Mouse (Mus musculus) thymus, postnatal 0 days (tissue): ENCODE data around the gene Fxn. TPM values are rescaled to one million over a fixed set of nuclear protein-coding genes. Genes with fewer than 3 reads are reported as not detected.
A peak's percentile ranks its signal among the peaks of the same experiment; 100 is the strongest.
"Not testable (repeated sequence)": the region's sequence is repeated elsewhere in the genome, so short reads cannot be mapped to it uniquely, and the experiment has no call there.

Experiments
- DNase-seq: peaks from one replicate; pipeline ENCODE4 v3.0.0-alpha.2; 2015; ENCODE audit warnings: low spot score
- polyA plus RNA-seq: library from polyadenylated mRNA; unstranded; fragments of >200 nt; fragmentation: Nextera tagmentation; extraction: Ambion mirVana; gene quantifications from 2 replicates; pipeline ENCODE4 v1.2.1, GENCODE M21; 2015

Fxn gene
- polyA plus RNA-seq, 1 experiment from 2014 or later: 72.7 TPM

GRCm38 (mm10) chr19:24243340-24243739, 37.1 kb downstream of the Fxn start:
- DNase-seq: no peak

- DNase-seq: no peak
These were observed 38.4 kb downstream of the Fxn start for GRCm38 (mm10) chr19:24241799-24242546.

GRCm38 (mm10) chr19:24241271-24241670, 39.1 kb downstream of the Fxn start:
- DNase-seq: no peak

DNA sequence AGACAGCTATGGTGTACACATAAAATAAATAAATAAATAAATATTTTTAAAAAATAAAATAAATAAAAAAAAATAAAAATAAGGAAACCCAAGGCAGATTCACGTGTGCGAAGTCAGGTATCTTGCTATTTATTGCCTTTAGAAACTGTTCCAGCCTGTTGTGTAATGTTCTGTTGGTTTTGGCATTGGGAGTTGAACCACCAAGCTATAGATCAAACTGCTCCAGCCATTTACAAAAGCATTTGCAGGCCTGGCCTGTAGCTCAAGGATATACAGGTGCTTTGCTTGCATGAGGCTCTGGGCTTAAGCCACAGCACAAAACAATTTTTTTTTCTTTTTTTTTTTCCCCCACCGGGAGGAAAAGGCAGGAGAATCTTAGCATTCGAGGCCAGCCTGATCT, 42.4 kb downstream of the Fxn start:
- DNase-seq: no peak

DNA sequence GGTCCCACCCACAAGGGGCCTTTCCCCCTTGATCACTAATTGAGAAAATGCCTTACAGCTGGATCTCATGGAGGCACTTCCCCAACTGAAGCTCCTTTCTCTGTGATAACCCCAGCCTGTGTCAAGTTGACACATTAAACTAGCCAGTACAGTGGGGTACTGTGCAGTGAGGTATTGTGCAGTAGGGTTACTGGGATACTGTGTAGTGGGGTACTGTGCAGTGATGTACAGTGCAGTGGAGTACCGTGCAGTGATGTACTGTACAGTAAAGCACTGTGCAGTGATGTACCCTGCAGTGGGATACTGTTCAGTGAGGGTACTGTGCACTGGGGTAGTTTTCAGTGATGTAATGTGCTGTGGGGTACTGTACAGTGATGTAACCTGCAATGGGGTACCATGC, 48.0 kb downstream of the Fxn start:
- DNase-seq: not testable (repeated sequence)

DNA sequence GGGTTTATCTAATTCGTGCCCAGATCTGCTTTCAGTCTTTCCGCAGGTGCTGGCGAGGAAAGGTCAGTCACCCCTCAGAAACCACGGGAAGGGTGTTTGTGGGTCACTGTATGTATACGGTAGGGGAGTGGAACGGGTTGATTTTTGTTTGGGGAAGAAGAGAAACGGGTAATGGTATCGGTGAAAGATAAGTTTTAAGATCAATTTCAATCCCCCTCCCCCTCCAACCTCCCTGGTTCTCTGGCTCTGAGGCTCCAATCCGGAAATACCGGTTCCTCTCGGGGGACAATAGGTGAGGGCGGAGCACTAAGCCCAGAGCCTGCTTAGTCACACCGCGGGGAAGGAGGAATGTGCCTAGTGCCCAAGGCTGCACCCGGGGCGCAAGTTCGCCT, 55.1 kb downstream of the Fxn start:
- DNase-seq: no peak

DNA sequence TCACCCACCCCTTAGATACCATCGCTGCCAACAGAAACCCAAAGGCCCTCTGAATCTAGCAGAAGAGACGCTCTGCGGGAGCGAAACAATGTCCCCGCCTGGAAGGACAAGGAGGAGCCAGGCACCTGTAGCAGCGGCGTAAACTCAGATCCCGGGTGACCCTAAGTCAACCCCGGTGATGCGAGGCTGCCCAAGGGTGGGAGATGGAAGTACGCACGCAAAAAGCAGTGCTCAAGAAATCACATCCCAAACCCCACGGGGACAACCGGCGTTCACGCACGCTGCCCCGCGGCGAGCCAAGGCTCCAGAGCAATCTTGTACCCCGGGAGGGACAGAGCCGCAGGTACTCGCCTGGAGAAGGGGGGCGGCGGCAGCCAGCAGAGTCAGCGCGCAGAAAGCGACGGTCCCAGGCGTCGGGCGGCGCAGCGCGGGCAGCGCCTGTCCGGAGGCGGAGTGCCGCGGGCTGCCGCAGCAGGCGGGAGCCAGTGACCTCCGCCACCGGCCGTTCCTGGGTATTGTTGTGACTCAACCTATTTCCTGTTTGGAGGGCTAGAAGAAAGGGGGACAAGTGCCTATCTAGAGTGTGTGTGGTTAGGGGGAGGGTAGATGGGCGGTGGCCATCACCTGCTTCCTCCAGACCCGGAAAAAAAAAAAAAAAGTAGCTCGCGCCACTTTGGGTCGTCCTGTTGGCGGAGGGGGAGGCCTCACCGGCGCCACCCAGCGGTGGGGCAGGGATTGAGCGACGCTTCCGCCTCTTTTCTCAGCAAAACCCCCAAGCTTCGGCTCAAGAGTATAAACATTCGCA, 55.7 kb downstream of the Fxn start, which contains the start of gene Tjp2:
Gene Tjp2, minus strand, starts transcription at position 531 of the 805 bp plus-strand sequence.
- DNase-seq: peak; percentile 41

GRCm38 (mm10) chr19:24223851-24224251, 56.6 kb downstream of the Fxn start:
- no peak for DNase-seq

DNA sequence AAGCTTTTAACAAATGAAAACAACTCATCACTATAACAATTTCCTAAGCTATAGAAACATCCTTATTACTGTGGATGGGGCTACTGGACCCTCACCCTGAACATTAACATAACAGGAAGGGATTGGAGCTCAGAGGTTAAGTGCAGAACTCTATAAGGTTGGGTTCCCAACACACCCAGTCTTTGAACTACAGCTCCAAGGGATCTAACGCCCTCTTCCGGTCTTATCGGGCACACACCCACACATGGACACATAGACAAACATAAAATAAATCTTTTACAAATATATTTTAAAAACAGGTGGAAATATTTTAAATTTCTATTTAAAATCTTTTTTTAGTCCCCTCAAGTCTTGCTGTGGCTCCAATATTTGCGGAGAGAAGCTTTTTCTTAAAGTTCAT, 59.0 kb downstream of the Fxn start:
- no peak for DNase-seq

- no peak for DNase-seq
These were observed 59.5 kb downstream of the Fxn start for GRCm38 (mm10) chr19:24220795-24221445.

DNA sequence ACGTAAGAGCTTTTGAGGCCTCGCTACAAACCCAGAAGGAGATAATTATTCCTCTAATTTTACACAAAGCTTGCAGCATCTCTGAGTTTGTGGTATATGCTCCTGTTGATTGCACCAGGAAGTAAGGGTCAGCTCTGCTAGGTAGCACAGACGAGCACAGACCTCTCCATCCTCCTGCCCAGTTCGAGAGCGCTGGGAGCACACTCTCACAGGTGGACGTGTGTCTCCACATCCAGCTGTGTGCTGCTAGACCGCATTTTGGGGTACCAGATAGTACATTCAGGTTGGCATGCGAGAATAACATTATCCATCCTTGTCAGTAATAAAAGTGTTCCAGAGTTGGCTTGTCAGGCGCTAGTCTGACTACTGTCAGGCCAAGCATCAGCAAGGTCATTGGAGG, 61.4 kb downstream of the Fxn start:
- DNase-seq: no peak

- DNase-seq: peak; percentile 10
These were observed 62.1 kb downstream of the Fxn start for GRCm38 (mm10) chr19:24218291-24218690.

DNA sequence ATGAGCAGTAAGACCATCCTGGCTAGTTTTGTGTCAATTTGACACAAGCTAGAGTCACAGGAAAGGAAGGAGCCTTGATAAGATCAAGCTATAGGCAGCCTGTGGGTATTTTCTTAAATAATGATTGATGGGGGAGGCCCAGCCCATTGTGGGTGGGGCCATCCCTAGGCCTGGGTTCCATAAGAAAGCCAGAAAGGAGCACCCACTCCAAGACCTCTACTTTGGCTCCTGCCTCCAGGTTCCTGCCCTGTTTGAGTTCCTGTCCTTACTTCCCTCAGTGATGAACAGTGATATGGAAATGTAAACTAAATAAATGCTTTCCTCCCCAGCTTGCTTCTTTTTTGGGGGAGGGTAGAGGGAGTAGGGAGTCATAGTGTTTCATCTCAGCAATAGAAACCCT, 62.6 kb downstream of the Fxn start:
- no peak for DNase-seq

- DNase-seq: no peak
These were observed 63.6 kb downstream of the Fxn start for GRCm38 (mm10) chr19:24216771-24217170.

- DNase-seq: no peak
These were observed 65.5 kb downstream of the Fxn start for GRCm38 (mm10) chr19:24214939-24215338.

- no peak for DNase-seq
These were observed 67.1 kb downstream of the Fxn start for GRCm38 (mm10) chr19:24213299-24213698.

GRCm38 (mm10) chr19:24212552-24213249, 67.7 kb downstream of the Fxn start:
- DNase-seq: no peak
